Mouse (Mus musculus) limb, embryonic 14.5 days (tissue): ENCODE data around the gene 6430548M08Rik. TPM values are rescaled to one million over a fixed set of nuclear protein-coding genes. Genes with fewer than 3 reads are reported as not detected.

Experiments used
- ATAC-seq: fragments of 200-750 bp; cut with Nextera tagmentation; 2 replicates; pipeline ENCODE4 v1.8.0; 2017; ENCODE audit warnings: low read depth, moderate number of reproducible peaks, moderate TSS enrichment; ENCODE audit not compliant: low FRiP score
- DNase-seq: peaks from one replicate; pipeline ENCODE4 v3.0.0-alpha.2; 2015; ENCODE audit warnings: low spot score
- H3K27ac ChIP-seq: fragments of 300-500 bp; sonication (generic); replicated peaks from 2 replicates; pipeline ENCODE4 v1.5.1; 2014; ENCODE audit warnings: low read depth, mild to moderate bottlenecking, low read length, moderate library complexity, mixed read lengths
- H3K27me3 ChIP-seq: fragments of 300-500 bp; sonication (generic); 2 replicates; pipeline ENCODE4 v1.6.1; 2014; ENCODE audit warnings: low read length, mixed read lengths; ENCODE audit not compliant: control insufficient read depth, insufficient read depth
- H3K36me3 ChIP-seq: fragments of 300-500 bp; sonication (generic); 2 replicates; pipeline ENCODE4 v1.6.1; 2014; ENCODE audit warnings: mild to moderate bottlenecking, low read length, moderate library complexity, mixed read lengths; ENCODE audit not compliant: control insufficient read depth, insufficient read depth
- H3K4me1 ChIP-seq: fragments of 300-500 bp; sonication (generic); 2 replicates; pipeline ENCODE4 v1.6.1; 2014; ENCODE audit warnings: antibody characterized with exemption, low read length, mixed read lengths; ENCODE audit not compliant: control insufficient read depth, insufficient read depth
- H3K4me2 ChIP-seq: fragments of 300-500 bp; sonication (generic); replicated peaks from 2 replicates; pipeline ENCODE4 v1.6.1; 2014; ENCODE audit warnings: low read depth, mild to moderate bottlenecking, low read length, moderate library complexity; ENCODE audit not compliant: severe bottlenecking
- H3K4me3 ChIP-seq: fragments of 300-500 bp; sonication (generic); replicated peaks from 2 replicates; pipeline ENCODE4 v1.5.1; 2014; ENCODE audit warnings: low read length
- H3K9ac ChIP-seq: fragments of 300-500 bp; sonication (generic); 2 replicates; pipeline ENCODE4 v1.6.1; 2014; ENCODE audit warnings: mild to moderate bottlenecking, low read depth, low read length, moderate library complexity; ENCODE audit not compliant: severe bottlenecking
- H3K9me3 ChIP-seq: fragments of 300-500 bp; sonication (generic); 2 replicates; pipeline ENCODE4 v1.6.1; 2016; ENCODE audit warnings: low read length; ENCODE audit not compliant: control insufficient read depth
- POLR2A ChIP-seq: fragments of 200-500 bp; IDR thresholded peaks from 2 replicates; pipeline ENCODE4 v1.8.0; 2012; ENCODE audit warnings: inconsistent platforms, mild to moderate bottlenecking, moderate library complexity, borderline replicate concordance; ENCODE audit not compliant: insufficient read depth, insufficient read length; ENCODE audit errors: extremely low read depth
- WGBS: fragments of 180-500 bp; shearing (Covaris S2); extraction: QIAGEN DNeasy Blood & Tissue Kit; methylation state at CpG from one replicate; pipeline ENCODE4 v1.1.7; 2014; 5-methylcytosine and 5-hydroxymethylcytosine counted together
- polyA plus RNA-seq, 2 experiments: library from polyadenylated mRNA; depleted of rRNA in 1 of 2; stranded (reverse) in 1 of 2; unstranded in 1 of 2; fragments of >200 nt; fragmentation: Nextera tagmentation in 1 of 2; extraction: Ambion mirVana in 1 of 2; gene quantifications; 2 replicates each; pipeline versions ENCODE4 v1.2.1 to v1.2.3; 2012 to 2014

The 6430548M08Rik gene
- polyA plus RNA-seq, 2 experiments: 4.0 to 4.1 TPM

DNA sequence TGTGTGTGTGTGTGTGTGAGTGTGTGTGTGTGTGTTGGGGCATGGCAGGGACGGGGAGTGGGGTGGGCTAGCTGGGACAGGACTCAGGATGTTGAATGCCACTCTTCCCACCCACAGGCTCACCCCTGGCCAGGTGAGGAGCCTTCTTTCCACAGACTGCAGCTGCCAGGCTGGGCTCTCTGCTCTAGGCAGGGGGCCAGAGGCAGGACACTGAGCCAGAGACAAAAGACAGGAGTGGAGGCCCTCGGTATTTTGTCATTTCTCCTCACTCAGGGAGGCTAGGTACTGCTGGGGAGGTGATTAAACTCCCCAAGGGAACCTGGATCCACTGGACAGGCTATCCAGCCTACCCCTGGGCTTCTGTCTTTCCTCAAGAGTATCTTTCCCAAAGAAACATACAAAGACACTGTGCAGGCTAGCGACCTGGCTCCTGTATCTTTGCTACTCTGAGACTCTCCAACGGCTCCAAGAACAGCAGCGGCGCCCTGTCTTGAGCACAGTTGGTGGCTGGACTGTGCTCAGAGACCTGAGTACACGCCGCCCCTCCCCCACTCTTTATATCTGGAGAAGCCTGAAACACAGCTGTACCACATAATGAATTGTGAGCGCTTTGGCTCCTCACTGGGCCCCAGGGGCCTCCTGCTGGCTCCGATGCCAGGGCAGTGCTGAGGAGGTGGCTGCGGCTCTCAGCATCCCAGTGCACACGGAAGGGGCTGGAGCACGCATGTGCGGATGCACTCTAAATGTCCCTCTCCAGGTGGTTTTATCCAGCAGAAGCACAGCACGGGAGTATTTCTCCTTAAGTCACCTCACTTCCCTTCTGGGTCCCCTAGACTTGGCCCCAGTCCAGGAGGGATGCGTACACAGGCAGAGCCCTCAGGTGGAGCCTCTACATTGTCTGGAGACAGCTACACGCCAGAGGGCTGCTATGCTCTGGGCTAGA is 71.2 kb downstream of the 6430548M08Rik start:
- Histone ChIP-seq H3K36me3 (no peaks in the 10 kb centered on the region), H3K27me3 (no peaks in the 10 kb centered on the region), H3K4me1 (peaks cover 34% of the 10 kb centered on the region), H3K4me3 (no peak overlapping the region), H3K27ac (peak overlapping the region; percentile 40), H3K9me3 (no peaks in the 10 kb centered on the region), H3K4me2 (peak overlapping the region; percentile 10), H3K9ac (0 out of 2 replicates have a peak overlapping the region, but pooled peaks have one; percentile 12)
- peak; percentile 71 for ATAC-seq
- TF ChIP-seq POLR2A: no peak
- 13% methylated on average over 16 of the region's 17 CpGs for WGBS
- peak; percentile 67 for DNase-seq

DNA sequence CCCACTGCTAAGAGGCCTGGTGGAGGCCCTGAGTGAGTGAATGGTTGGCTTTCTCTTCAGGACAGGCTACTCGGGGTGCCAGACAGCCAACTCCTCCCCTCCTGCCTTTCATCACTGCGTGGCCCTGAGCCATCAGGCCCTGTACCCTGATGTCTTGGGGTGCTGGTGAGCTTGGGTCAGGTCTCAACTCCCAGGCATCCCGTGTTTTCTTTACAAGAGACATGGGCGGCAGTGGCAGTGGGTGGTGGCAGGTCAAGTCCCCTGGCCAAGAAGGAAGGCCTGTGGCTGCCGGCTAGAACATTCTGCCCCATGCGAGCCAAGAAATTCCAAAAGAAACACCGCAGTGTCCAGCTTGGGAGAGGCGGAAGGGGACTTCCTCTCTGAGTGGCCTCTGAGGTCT is 72.5 kb downstream of the 6430548M08Rik start:
- H3K27me3 ChIP-seq: no peaks in the 10 kb centered on the region
- H3K4me1 ChIP-seq: peaks cover 43% of the 10 kb centered on the region
- H3K36me3 ChIP-seq: no peaks in the 10 kb centered on the region
- no peak overlapping the region for H3K4me3 ChIP-seq
- 60% methylated on average over 8 of the region's 8 CpGs for WGBS
- ATAC-seq (no peak), DNase-seq (no peak)
- H3K27ac ChIP-seq: peak overlapping the region; percentile 33; the same call in 1 of the 2 replicates
- H3K9ac ChIP-seq: no peak overlapping the region
- no peaks in the 10 kb centered on the region for H3K9me3 ChIP-seq
- H3K4me2 ChIP-seq: no peak overlapping the region
- TF ChIP-seq POLR2A: no peak

DNA sequence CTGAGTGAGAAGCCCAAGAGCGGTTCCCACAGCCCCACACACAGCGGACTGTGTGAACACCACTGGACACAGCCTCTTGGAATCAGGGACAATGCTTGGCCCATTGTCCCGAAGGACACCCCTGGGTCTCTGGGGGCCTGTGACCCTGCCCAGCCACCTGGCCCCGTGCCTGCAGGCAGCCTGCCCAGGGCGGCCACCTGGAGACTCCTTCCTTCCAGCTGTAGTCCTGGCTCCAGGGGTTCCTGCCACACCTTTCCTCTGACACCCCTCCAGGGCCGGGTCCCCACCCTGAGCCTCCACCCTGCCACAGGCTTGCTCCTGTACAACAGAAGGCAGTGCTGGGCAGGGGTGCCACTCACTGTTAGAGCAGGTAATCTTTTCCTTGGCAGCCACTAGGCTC is 74.6 kb downstream of the 6430548M08Rik start:
- DNase-seq: no peak
- Histone ChIP-seq H3K27me3 (no peaks in the 10 kb centered on the region), H3K4me1 (peaks cover 48% of the 10 kb centered on the region), H3K4me2 (no peak overlapping the region), H3K4me3 (no peak overlapping the region), H3K9me3 (no peaks in the 10 kb centered on the region), H3K27ac (no peak overlapping the region), H3K9ac (no peak overlapping the region), H3K36me3 (no peaks in the 10 kb centered on the region)
- no peak for ATAC-seq
- no peak for TF ChIP-seq POLR2A
- 87% methylated on average over 6 of the region's 6 CpGs for WGBS

DNA sequence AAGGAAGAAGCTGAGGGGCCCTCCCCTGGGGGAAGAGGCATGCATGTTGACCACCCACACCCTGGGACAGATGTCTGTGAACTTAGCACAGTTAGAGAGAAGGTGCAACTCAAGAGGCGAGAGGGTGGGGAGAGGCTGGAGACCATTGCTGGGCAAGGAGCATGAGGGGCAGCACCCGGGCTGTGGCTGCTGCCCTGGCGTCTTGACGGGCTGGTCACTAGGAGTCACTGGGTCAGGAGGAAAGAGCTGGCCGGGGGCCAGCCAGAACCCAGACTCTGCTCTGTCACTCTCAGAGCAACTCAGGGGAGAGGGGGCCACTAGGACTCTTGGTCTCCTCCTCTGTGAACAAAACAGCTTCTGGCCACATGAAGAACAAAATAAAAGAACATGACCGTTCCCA is 75.5 kb downstream of the 6430548M08Rik start:
- DNase-seq: no peak
- Histone ChIP-seq H3K9me3 (no peaks in the 10 kb centered on the region), H3K27ac (no peak overlapping the region), H3K9ac (no peak overlapping the region), H3K4me2 (no peak overlapping the region), H3K36me3 (no peaks in the 10 kb centered on the region), H3K27me3 (no peaks in the 10 kb centered on the region), H3K4me3 (no peak overlapping the region), H3K4me1 (peaks cover 45% of the 10 kb centered on the region)
- TF ChIP-seq POLR2A: no peak
- WGBS: 66% methylated on average over 6 of the region's 6 CpGs
- no peak for ATAC-seq

DNA sequence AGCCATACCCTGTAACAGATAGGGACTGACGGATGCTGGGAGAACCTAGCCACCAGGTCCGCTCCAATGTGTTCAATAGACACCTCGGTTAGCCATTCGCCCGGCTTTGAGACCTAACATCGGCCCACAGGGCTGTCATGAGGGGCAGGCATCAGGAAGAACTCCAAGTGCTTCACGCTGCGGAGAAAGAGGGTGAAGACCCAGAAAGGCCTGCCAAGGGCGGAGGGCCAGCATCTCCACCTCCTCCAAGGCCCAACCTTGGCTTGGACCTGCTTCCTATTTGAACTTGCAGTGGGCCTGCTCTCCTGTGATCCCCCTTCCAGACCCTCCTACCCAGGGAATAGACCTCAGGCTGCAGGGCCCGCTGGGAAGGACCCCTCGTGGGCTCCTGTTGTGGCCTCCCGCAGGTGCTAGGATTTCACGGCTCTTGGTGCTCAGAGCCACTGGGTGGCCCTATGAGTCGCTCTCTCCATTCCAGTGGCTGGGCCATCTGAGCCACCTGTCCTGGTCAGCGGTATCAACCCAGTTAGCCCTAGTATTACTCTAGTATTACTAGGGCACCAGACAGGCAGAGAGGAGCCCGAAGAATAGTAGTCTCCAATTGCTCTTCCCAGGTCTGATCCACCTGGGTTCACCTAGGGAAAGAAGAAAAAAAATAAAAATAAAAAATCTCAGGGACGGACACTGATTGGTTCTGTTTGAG is 76.3 kb downstream of the 6430548M08Rik start:
- Histone ChIP-seq H3K27me3 (no peaks in the 10 kb centered on the region), H3K4me3 (no peak overlapping the region), H3K9me3 (no peaks in the 10 kb centered on the region), H3K27ac (peak overlapping the region; percentile 79), H3K4me2 (no peak overlapping the region), H3K4me1 (peaks cover 37% of the 10 kb centered on the region), H3K36me3 (no peaks in the 10 kb centered on the region), H3K9ac (no peak overlapping the region)
- 77% methylated on average over 17 of the region's 17 CpGs for WGBS
- no peak for DNase-seq
- TF ChIP-seq POLR2A: no peak
- ATAC-seq: no peak
